Mouse (Mus musculus) brain, embryonic 14.5 days (tissue): ENCODE data around the gene Mki67.
"Not testable (repeated sequence)": the region's sequence is repeated elsewhere in the genome, so short reads cannot be mapped to it uniquely, and the experiment has no call there.

Experiments used
- CTCF ChIP-seq: fragments of 200-500 bp; IDR thresholded peaks from 2 replicates; pipeline ENCODE4 v1.5.1; 2012; ENCODE audit warnings: inconsistent platforms, mild to moderate bottlenecking, moderate library complexity, borderline replicate concordance; ENCODE audit not compliant: insufficient read depth, insufficient read length; ENCODE audit errors: extremely low read depth
- POLR2A ChIP-seq: fragments of 200-500 bp; IDR thresholded peaks from 2 replicates; pipeline ENCODE4 v1.6.1; 2012; ENCODE audit warnings: mild to moderate bottlenecking, inconsistent platforms, borderline replicate concordance; ENCODE audit not compliant: poor library complexity, insufficient read depth, insufficient read length, severe bottlenecking; ENCODE audit errors: extremely low read depth

- not testable (repeated sequence) for TF ChIP-seq POLR2A, CTCF
Observed at GRCm38 (mm10) chr7:135699351-135699750, 16.8 kb downstream of the Mki67 start.
